ENCODE assay signal across 15 mouse cellular contexts in the genomic region with DNA sequence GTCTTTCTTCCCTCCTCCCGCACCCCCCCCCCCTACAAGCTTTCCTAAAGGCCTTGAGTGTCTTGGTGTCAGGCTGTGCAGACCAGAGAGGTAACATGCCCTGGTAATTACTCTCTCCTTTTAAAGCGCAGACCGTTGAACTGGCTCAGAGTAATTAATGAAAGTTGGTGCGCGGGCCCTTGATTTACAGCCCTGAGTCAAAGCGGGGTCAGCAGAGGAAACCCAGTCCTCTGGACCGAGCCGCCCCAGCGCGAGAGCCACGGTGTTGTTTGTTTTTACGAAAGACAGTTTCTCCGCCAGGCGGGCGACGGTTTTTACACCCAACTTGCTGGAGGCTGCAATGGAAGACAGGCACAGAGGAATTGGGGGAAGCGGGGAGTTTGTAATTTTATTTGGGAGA. TPM values are rescaled to one million over a fixed set of nuclear protein-coding genes. Genes with fewer than 3 reads are reported as not detected.
DNase-seq lines count a peak whose midpoint lies in the region; TF ChIP-seq lines count a peak whose summit lies in the region.
"Had no signal": no experiment of that assay in that cellular context is flagged by ENCODE, and none has a peak within 500 bp of the region (broad histone marks: within the 10 kb centered on the region; RNA-seq: fewer than 3 reads in every experiment).

No protein-coding gene starts in this region.

- no peaks in the 10 kb centered on the region for H3K9me3 ChIP-seq in heart, embryonic 10.5 days
- H3K9me3 ChIP-seq in E14TG2a.4 (ENCODE audit: low read length): no peaks in the 10 kb centered on the region
- H3K9me3 ChIP-seq: hindbrain, embryonic 12.5 days had no signal

- DNase-seq in heart, embryonic 10.5 days (ENCODE audit: low spot score): no peak
- no peak for DNase-seq in heart, postnatal 10 days
- peak; percentile 9 for DNase-seq in kidney, adult 9 months
- DNase-seq in kidney, adult 8-10 months: no peak
- peak; percentile 43 for DNase-seq in kidney, postnatal 14 days
- DNase-seq in urinary bladder, adult 18-20 months (ENCODE audit: low spot score in 2 of 2): no peak
- no peak for DNase-seq in thymus, adult 18-20 months
- DNase-seq: adrenal gland, postnatal 36 days; lung, adult 18-20 months had no signal

- H3K27me3 ChIP-seq in heart, embryonic 10.5 days (ENCODE audit: insufficient read depth, poor library complexity, severe bottlenecking): peaks cover 99% of the 10 kb centered on the region
- peaks cover 98% of the 10 kb centered on the region for H3K27me3 ChIP-seq in E14TG2a.4 (ENCODE audit: insufficient read depth, low read length)

- H3K4me1 ChIP-seq in heart, embryonic 10.5 days: peaks cover 32% of the 10 kb centered on the region
- peaks cover 58% of the 10 kb centered on the region for H3K4me1 ChIP-seq in E14TG2a.4 (replicated peaks; ENCODE audit: low read depth, low read length)

- intact Hi-C loops in heart, postnatal 10 days (cut with DNase I): loop anchor here (5.0 kb wide), 1 partner anchor 55 kb away; no protein-coding TSS in a partner anchor

- H3K4me3 ChIP-seq in heart, embryonic 10.5 days: peak overlapping the region; percentile 45
- H3K4me3 ChIP-seq in E14TG2a.4 (replicated peaks; ENCODE audit: low read length): 0 out of 2 replicates have a peak overlapping the region, but pooled peaks have one; percentile 29
- H3K4me3 ChIP-seq: hindbrain, embryonic 12.5 days; myocyte had no signal

- WGBS in heart, embryonic 10.5 days: 2% methylated on average over 17 of the region's 17 CpGs

- H3K36me3 ChIP-seq in heart, embryonic 10.5 days: no peaks in the 10 kb centered on the region
- H3K36me3 ChIP-seq in E14TG2a.4 (ENCODE audit: insufficient read depth, low read length): no peaks in the 10 kb centered on the region
- H3K36me3 ChIP-seq: hindbrain, embryonic 12.5 days had no signal

- TF ChIP-seq CTCF in E14TG2a.4 (conservative IDR thresholded peaks at IDR 0.05; ENCODE audit: low read length): no peak

- H3K27ac ChIP-seq in heart, embryonic 10.5 days: peak overlapping the region; percentile 59; the same call in 1 of the 2 replicates
- H3K27ac ChIP-seq: hindbrain, embryonic 12.5 days had no signal

RNA-seq across cellular contexts. Expression of gene Wt1, which starts 6.0 kb away (rescaled TPM):
- 36.5 and 41.9 TPM in 2 replicates for polyA plus RNA-seq in heart, embryonic 10.5 days (2016; fragmentation: Nextera tagmentation; extraction: Ambion mirVana)
- total RNA-seq in heart, postnatal 10 days (2021): 10 to 100 TPM; 12.6 to 13.3 TPM
- total RNA-seq: common myeloid progenitor, adult 5-6 weeks; megakaryocyte, adult 5-6 weeks had no signal
- polyA plus RNA-seq: myocyte had no signal

RNA-seq across cellular contexts. Expression of gene Gm11060, which starts 40.5 kb away (rescaled TPM):
- polyA plus RNA-seq in heart, embryonic 10.5 days (2016; fragmentation: Nextera tagmentation; extraction: Ambion mirVana): not detected in 2 replicates
- total RNA-seq in heart, postnatal 10 days (2021): not detected
- total RNA-seq: adrenal gland, postnatal 36 days; common myeloid progenitor, adult 5-6 weeks; left cerebral cortex, postnatal 14 days; megakaryocyte, adult 5-6 weeks had no signal
- polyA plus RNA-seq: hindbrain, embryonic 12.5 days; myocyte had no signal

Comparison
In these comparisons a context has a peak if more than half of its experiments do, and no peak if none do; other contexts are left out.
1. DNase-seq: peak in kidney, adult 9 months (single experiment) and kidney, postnatal 14 days (single experiment); none in heart, embryonic 10.5 days (single experiment), heart, postnatal 10 days (0 of 2), kidney, adult 8-10 months (0 of 2), urinary bladder, adult 18-20 months (0 of 2) and thymus, adult 18-20 months (0 of 2).